Mouse (Mus musculus) hindbrain, embryonic 11.5 days (tissue): Measurements from ENCODE around the gene Gm11027. TPM values are rescaled to one million over a fixed set of nuclear protein-coding genes. Genes with fewer than 3 reads are reported as not detected.

ENCODE experiments used
- ATAC-seq: fragments of 200-750 bp; cut with Nextera tagmentation; 2 replicates; pipeline ENCODE4 v1.8.0; 2017; ENCODE audit warnings: mild to moderate bottlenecking, moderate TSS enrichment, moderate library complexity; ENCODE audit not compliant: low FRiP score
- DNase-seq: peaks from one replicate; pipeline ENCODE4 v3.0.0-alpha.2; 2015; ENCODE audit warnings: low spot score
- H3K27ac ChIP-seq: fragments of 300-500 bp; sonication (generic); 2 replicates; pipeline ENCODE4 v1.5.1; 2014; ENCODE audit warnings: mild to moderate bottlenecking, low read depth, low read length
- H3K27me3 ChIP-seq: fragments of 300-500 bp; sonication (generic); 2 replicates; pipeline ENCODE4 v1.6.1; 2014; ENCODE audit warnings: mild to moderate bottlenecking, low read length, moderate library complexity, mixed read lengths; ENCODE audit not compliant: control insufficient read depth, insufficient read depth
- H3K36me3 ChIP-seq: fragments of 300-500 bp; sonication (generic); 2 replicates; pipeline ENCODE4 v1.6.1; 2014; ENCODE audit warnings: mild to moderate bottlenecking, low read length, moderate library complexity, mixed read lengths; ENCODE audit not compliant: control insufficient read depth, insufficient read depth
- H3K4me1 ChIP-seq: fragments of 300-500 bp; sonication (generic); replicated peaks from 2 replicates; pipeline ENCODE4 v1.6.1; 2014; ENCODE audit warnings: low read length, mixed read lengths; ENCODE audit not compliant: control insufficient read depth, insufficient read depth
- H3K4me2 ChIP-seq: fragments of 300-500 bp; sonication (generic); replicated peaks from 2 replicates; pipeline ENCODE4 v1.6.1; 2014; ENCODE audit warnings: mild to moderate bottlenecking, low read depth, low read length
- H3K4me3 ChIP-seq: fragments of 300-500 bp; sonication (generic); 2 replicates; pipeline ENCODE4 v1.5.1; 2014; ENCODE audit warnings: low read depth, low read length
- H3K9ac ChIP-seq: fragments of 300-500 bp; sonication (generic); 2 replicates; pipeline ENCODE4 v1.6.1; 2014; ENCODE audit warnings: low read depth, low read length
- H3K9me3 ChIP-seq: fragments of 300-500 bp; sonication (generic); 2 replicates; pipeline ENCODE4 v1.6.1; 2016; ENCODE audit warnings: low read length; ENCODE audit not compliant: control insufficient read depth
- WGBS: fragments of 180-500 bp; shearing (Covaris S2); extraction: QIAGEN DNeasy Blood & Tissue Kit; methylation state at CpG from one replicate; pipeline ENCODE4 v1.1.7; 2014; 5-methylcytosine and 5-hydroxymethylcytosine counted together
- polyA plus RNA-seq: library from polyadenylated mRNA; unstranded; fragments of >200 nt; fragmentation: Nextera tagmentation; extraction: Ambion mirVana; gene quantifications from 2 replicates; pipeline ENCODE4 v1.2.1, GENCODE M21; 2014

Gene Gm11027
- polyA plus RNA-seq, 1 experiment from 2014 or later, result not detected

DNA sequence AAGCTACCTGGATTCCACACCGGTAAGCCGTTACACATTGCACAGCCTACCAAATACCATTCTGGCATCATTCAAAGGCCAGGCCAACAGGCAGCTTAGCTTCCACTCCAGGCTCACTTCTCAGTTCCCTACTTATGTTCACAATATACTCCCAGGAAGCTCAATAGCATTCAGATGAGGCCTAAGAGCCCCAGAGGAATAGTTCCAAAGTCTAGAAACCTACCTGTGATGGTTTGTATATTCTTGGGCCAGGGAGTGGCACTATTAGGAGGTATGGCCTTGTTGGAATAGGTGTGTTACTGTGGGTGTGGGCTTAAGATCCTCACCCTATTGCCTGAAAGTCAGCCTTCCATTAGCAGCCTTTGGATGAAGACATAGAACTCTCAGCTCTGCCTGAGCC lies 4.1 kb upstream of the Gm11027 start:
- H3K27me3 ChIP-seq, result no peaks in the 10 kb centered on the region
- H3K9ac ChIP-seq, result no peak overlapping the region
- H3K4me3 ChIP-seq, result no peak overlapping the region
- no peaks in the 10 kb centered on the region for H3K4me1 ChIP-seq
- 95% methylated on average over 2 of the region's 2 CpGs for WGBS
- no peaks in the 10 kb centered on the region for H3K9me3 ChIP-seq
- no peak overlapping the region for H3K4me2 ChIP-seq
- H3K27ac ChIP-seq, result no peak overlapping the region
- no peak for DNase-seq
- no peaks in the 10 kb centered on the region for H3K36me3 ChIP-seq
- no peak for ATAC-seq

DNA sequence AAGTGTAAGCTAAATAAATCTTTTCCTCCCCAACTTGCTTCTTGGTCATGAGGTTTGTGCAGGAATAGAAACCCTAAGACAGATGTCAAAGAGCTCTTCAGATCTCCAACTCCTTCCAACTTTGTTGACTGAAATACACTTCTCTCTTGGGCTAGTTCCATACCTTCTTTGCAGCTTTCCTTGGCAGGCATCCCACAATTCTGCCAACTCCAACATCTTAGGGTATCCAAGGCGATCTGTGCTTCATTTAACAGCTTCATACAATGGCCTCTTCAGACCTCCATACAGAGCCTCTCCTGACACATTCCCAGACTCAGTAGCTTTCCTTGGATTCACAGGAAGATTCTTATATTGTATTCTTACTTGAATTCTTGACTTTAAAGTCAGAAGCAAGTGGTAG lies 1.5 kb upstream of the Gm11027 start:
- DNase-seq, result no peak
- Histone ChIP-seq H3K4me1 (no peaks in the 10 kb centered on the region), H3K27ac (no peak overlapping the region), H3K9ac (no peak overlapping the region), H3K36me3 (no peaks in the 10 kb centered on the region), H3K9me3 (no peaks in the 10 kb centered on the region), H3K27me3 (no peaks in the 10 kb centered on the region), H3K4me3 (no peak overlapping the region), H3K4me2 (no peak overlapping the region)
- ATAC-seq, result no peak
- 94% methylated on average over 1 of the region's 1 CpGs for WGBS

DNA sequence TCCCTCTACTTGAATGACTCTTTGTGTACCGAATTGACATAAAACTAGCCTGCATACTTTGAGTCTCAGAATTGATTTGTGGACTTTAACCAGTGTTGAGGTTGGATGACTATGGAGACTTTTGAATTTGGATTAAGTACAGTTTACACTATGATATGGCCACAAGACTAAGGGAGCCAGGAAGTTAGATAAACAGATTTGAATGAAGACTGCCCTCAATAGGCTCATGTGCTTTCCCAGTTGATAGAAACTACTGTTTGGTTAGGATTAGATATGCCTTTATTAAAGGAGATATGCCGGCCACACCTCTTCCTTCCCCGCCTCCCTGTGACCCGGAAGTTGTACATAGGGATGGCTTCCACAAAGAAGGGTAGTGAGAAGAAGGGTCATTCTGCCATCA lies 445 bp downstream of the Gm11027 start:
- no peaks in the 10 kb centered on the region for H3K4me1 ChIP-seq
- no peaks in the 10 kb centered on the region for H3K36me3 ChIP-seq
- H3K9me3 ChIP-seq, result no peaks in the 10 kb centered on the region
- DNase-seq (no peak), ATAC-seq (no peak)
- no peaks in the 10 kb centered on the region for H3K27me3 ChIP-seq
- H3K9ac ChIP-seq, result no peak overlapping the region
- 89% methylated on average over 4 of the region's 4 CpGs for WGBS
- no peak overlapping the region for H3K4me2 ChIP-seq
- no peak overlapping the region for H3K27ac ChIP-seq
- H3K4me3 ChIP-seq, result no peak overlapping the region

DNA sequence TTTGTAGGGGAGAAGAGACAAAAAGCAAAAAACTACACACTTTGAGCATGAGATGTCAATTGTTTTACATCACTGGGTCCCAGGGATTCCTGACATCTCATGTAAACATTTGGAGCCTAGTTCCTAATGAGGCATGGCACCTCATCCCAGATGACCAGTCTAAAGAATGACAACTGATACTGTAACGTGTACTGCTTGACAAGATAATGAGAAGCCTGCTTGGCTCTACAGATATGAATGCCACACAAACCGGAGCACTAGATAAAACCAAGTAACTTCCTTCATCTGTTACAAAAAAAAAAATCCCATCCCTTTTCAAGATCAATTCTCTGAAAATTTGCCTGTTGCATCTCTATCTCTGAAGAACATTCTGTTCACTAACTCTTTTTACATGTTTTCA lies 1.8 kb downstream of the Gm11027 start:
- no peak overlapping the region for H3K4me2 ChIP-seq
- no peak for ATAC-seq
- H3K9me3 ChIP-seq, result no peaks in the 10 kb centered on the region
- H3K36me3 ChIP-seq, result no peaks in the 10 kb centered on the region
- no peak overlapping the region for H3K4me3 ChIP-seq
- 66% methylated on average over 2 of the region's 2 CpGs for WGBS
- H3K27me3 ChIP-seq, result no peaks in the 10 kb centered on the region
- no peaks in the 10 kb centered on the region for H3K4me1 ChIP-seq
- H3K9ac ChIP-seq, result no peak overlapping the region
- DNase-seq, result no peak
- no peak overlapping the region for H3K27ac ChIP-seq

DNA sequence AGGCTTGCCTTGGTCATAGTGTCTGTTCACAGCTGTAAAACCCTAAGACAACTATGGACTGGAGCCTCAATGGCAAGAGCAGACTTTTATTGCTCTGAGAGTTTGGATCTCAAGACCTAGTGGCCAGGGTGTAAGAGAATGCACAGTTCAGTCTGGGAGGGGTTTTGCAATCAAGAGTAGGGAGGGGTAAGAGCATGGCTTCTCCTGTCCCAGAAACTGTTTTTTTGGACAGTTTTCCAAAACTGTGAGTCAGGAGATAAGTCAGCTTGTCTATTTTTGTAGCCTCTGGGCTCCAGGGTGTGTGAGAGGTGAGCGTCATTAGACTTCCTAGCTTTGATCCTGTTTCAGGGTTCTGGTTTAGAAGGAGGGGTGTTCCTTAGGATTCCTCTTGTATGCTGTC lies 3.4 kb downstream of the Gm11027 start:
- no peak for DNase-seq
- H3K4me3 ChIP-seq, result no peak overlapping the region
- H3K4me2 ChIP-seq, result no peak overlapping the region
- H3K9me3 ChIP-seq, result no peaks in the 10 kb centered on the region
- no peaks in the 10 kb centered on the region for H3K4me1 ChIP-seq
- no peak overlapping the region for H3K9ac ChIP-seq
- ATAC-seq, result no peak
- no peak overlapping the region for H3K27ac ChIP-seq
- H3K27me3 ChIP-seq, result no peaks in the 10 kb centered on the region
- H3K36me3 ChIP-seq, result no peaks in the 10 kb centered on the region
- 92% methylated on average over 1 of the region's 1 CpGs for WGBS

DNA sequence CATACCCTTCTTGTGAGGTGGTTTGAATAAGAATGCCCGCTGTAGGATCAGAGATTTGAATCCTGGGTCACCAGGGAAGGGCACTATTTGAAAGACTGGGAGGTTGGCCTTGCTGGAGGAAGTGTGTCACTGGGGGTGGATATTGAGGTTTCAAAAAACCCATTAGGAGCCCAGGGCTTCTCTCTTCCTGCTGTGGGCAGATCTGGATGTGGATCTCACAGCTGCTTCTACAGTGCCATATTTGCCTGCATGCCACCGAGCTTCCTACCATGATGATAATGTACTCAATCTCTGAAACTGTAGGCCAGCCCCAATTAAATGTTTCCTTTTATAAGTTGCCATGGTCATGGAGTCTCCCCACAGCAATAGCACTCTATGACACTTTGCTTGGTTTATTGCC lies 4.0 kb downstream of the Gm11027 start:
- Histone ChIP-seq H3K27me3 (no peaks in the 10 kb centered on the region), H3K9ac (no peak overlapping the region), H3K4me2 (no peak overlapping the region), H3K27ac (no peak overlapping the region), H3K36me3 (no peaks in the 10 kb centered on the region), H3K9me3 (no peaks in the 10 kb centered on the region), H3K4me1 (no peaks in the 10 kb centered on the region), H3K4me3 (no peak overlapping the region)
- 93% methylated on average over 2 of the region's 2 CpGs for WGBS
- no peak for DNase-seq
- ATAC-seq, result no peak

DNA sequence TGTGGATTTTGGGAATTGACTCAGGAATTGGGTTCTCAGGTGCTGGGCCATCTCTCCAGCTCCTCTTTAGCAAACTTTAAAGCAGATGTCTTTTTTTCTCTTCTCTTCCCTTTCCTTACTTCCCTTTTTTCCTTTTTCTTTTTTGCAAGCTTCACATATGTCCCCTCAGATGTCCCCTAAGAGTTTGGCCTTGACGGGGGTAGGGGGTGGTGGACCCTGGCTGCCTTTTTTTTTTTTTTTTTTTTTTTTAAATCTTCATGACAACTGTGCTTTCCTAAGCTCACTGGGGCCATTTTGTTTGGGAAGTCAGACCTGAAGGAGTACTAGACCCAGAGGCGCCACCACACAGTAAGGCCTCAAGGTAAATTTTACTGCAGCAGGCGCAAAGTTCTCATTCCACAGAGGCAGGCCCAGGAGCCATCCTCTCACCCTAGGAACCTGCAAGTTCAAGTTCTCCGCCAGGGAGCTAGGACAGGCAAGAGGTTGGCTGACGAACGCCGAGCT lies 5.0 kb downstream of the Gm11027 start:
- Histone ChIP-seq H3K4me3 (peak overlapping the region; percentile 97), H3K27ac (peak overlapping the region; percentile 97), H3K36me3 (no peaks in the 10 kb centered on the region), H3K9ac (peak overlapping the region; percentile 81), H3K4me1 (no peaks in the 10 kb centered on the region), H3K4me2 (peak overlapping the region; percentile 95), H3K27me3 (no peaks in the 10 kb centered on the region), H3K9me3 (no peaks in the 10 kb centered on the region)
- ATAC-seq, result no peak
- 6% methylated on average over 7 of the region's 7 CpGs for WGBS
- DNase-seq, result no peak

DNA sequence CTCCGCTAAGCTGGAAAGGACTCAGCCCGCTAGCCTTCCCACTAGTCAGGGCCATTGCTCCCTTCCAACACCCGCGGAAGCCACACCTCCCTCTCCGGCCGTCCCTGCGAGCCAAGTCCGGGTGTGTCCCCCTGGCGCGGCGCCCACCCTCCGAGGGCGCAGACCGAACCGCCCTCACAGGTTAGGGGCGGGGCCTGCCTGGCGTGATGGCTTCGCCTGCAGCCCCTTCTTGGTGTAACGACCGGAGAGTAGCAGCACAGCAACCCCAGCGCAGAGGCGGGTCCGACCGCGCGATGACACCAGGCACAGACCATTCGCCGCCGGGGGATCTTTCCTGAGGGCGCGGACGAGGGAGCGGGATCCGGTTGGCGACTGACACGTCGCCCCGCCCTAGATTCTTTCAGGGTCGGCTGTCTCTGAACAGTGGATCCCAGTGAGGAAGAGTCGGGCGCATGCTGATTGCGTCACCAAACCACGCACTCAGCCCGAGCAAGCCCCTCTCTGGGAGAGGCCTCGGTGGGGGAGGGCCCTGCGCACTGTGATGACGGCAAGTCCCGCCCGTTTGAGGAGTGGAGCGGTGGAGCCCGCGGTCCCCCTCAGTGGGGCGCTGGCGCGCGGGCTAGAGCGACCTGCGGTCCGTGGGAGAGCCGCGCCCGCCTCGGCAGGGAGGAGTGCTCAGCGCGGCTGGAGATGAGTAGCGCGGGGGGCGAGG lies 5.6 kb downstream of the Gm11027 start, which contains the start of gene Esyt2:
Esyt2 (plus strand) TSS at position 544 of the 712 bp plus-strand sequence.
- 1% methylated on average over 65 of the region's 68 CpGs for WGBS
- DNase-seq, result peak; percentile 99
- peak; percentile 98 for ATAC-seq
- Histone ChIP-seq H3K27ac (peak within 1 kb of the TSS; percentile 97), H3K9ac (peak within 1 kb of the TSS; percentile 88), H3K27me3 (no peaks in the 10 kb centered on the region), H3K9me3 (no peaks in the 10 kb centered on the region), H3K4me2 (peak within 1 kb of the TSS; percentile 95), H3K4me1 (no peaks in the 10 kb centered on the region), H3K36me3 (no peaks in the 10 kb centered on the region), H3K4me3 (peak within 1 kb of the TSS; percentile 97)
